Comparison of ENCODE assay signal across 26 mouse cellular contexts in the genomic region with DNA sequence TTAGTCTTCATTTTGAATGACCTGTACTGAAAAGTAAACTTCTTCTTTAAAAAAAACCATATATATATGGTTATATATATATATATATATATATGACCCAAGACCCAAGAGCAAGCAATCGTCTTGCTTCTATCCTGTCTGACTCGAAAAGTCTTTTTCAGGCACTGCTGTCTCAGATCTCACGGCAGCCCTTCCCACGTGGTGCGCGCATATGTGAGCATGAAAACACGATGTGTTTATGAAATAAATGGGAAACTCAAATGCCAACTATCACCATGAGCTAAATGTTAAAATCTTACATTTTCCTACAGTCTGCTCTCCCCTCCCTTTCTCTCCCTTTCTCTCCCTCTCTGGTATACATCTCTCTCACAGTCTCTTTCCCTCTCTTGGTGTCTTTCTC.
DNase-seq lines count a peak whose midpoint lies in the region; ATAC-seq lines count a peak whose summit lies in the region.
"Had no signal": no experiment of that assay in that cellular context is flagged by ENCODE, and none has a peak within 500 bp of the region (broad histone marks: within the 10 kb centered on the region; RNA-seq: fewer than 3 reads in every experiment).

No protein-coding gene starts in this region.

- no peaks in the 10 kb centered on the region for H3K27me3 ChIP-seq in forebrain, embryonic 13.5 days
- H3K27me3 ChIP-seq in forebrain, embryonic 15.5 days: no peaks in the 10 kb centered on the region
- H3K27me3 ChIP-seq: embryonic facial prominence, embryonic 15.5 days; heart, embryonic 15.5 days; hindbrain, embryonic 13.5 days had no signal

- H3K4me3 ChIP-seq in forebrain, embryonic 13.5 days: no peak overlapping the region
- H3K4me3 ChIP-seq in forebrain, embryonic 15.5 days: no peak overlapping the region
- H3K4me3 ChIP-seq: embryonic facial prominence, embryonic 15.5 days; erythroblast, embryonic 14.5 days; forebrain, embryonic 10.5 days; heart, adult 2 months; heart, embryonic 15.5 days; hindbrain, embryonic 13.5 days had no signal

- no peak overlapping the region for H3K4me2 ChIP-seq in forebrain, embryonic 13.5 days
- no peak overlapping the region for H3K4me2 ChIP-seq in forebrain, embryonic 15.5 days (replicated peaks)
- H3K4me2 ChIP-seq: embryonic facial prominence, embryonic 15.5 days; heart, embryonic 11.5 days; heart, embryonic 15.5 days; hindbrain, embryonic 13.5 days had no signal

- WGBS in forebrain, embryonic 13.5 days: 83% methylated on average over 7 of the region's 7 CpGs
- 75% methylated on average over 7 of the region's 7 CpGs for WGBS in forebrain, embryonic 15.5 days

- peak; percentile 17; the same call in 1 of the 2 replicates for ATAC-seq in forebrain, embryonic 13.5 days
- ATAC-seq in forebrain, embryonic 15.5 days (replicated peaks): no peak
- ATAC-seq in inflammation-experienced regulatory T-cells, adult 6 months: no peak
- ATAC-seq: CD4-positive, CD25-positive, alpha-beta regulatory T cell, adult 4 months; hindbrain, postnatal 0 days had no signal

- H3K4me1 ChIP-seq in forebrain, embryonic 13.5 days: no peaks in the 10 kb centered on the region
- H3K4me1 ChIP-seq in forebrain, embryonic 15.5 days: peaks cover 6% of the 10 kb centered on the region; the same call in 1 of the 2 replicates
- H3K4me1 ChIP-seq: embryonic facial prominence, embryonic 15.5 days; forebrain, embryonic 10.5 days; heart, embryonic 15.5 days had no signal

- H3K27ac ChIP-seq in forebrain, embryonic 13.5 days: no peak overlapping the region
- H3K27ac ChIP-seq in forebrain, embryonic 15.5 days (replicated peaks): no peak overlapping the region
- H3K27ac ChIP-seq: embryonic facial prominence, embryonic 15.5 days; forebrain, embryonic 10.5 days; heart, adult 2 months; heart, embryonic 15.5 days; hindbrain, embryonic 13.5 days; hindbrain, postnatal 0 days had no signal

- H3K9me3 ChIP-seq in forebrain, embryonic 13.5 days (replicated peaks): no peaks in the 10 kb centered on the region
- H3K9me3 ChIP-seq in forebrain, embryonic 15.5 days: no peaks in the 10 kb centered on the region
- H3K9me3 ChIP-seq: embryonic facial prominence, embryonic 15.5 days; forebrain, embryonic 10.5 days; heart, embryonic 15.5 days; hindbrain, embryonic 13.5 days had no signal

- no peaks in the 10 kb centered on the region for H3K36me3 ChIP-seq in forebrain, embryonic 13.5 days (ENCODE audit: poor library complexity, severe bottlenecking)
- H3K36me3 ChIP-seq in forebrain, embryonic 15.5 days: no peaks in the 10 kb centered on the region
- H3K36me3 ChIP-seq: embryonic facial prominence, embryonic 15.5 days; forebrain, embryonic 10.5 days; G1E; heart, embryonic 15.5 days; hindbrain, embryonic 13.5 days had no signal

- H3K9ac ChIP-seq in forebrain, embryonic 13.5 days: no peak overlapping the region
- H3K9ac ChIP-seq in forebrain, embryonic 15.5 days (replicated peaks): no peak overlapping the region
- H3K9ac ChIP-seq: embryonic facial prominence, embryonic 15.5 days; heart, embryonic 15.5 days; hindbrain, embryonic 13.5 days had no signal

- peak; percentile 36 for DNase-seq in layer of hippocampus, adult 9-11 months
- DNase-seq in layer of hippocampus, postnatal 25 days (ENCODE audit: extremely low spot score in 1 of 2, low spot score in 1 of 2): no peak
- peak; percentile 49 for DNase-seq in brain, adult 2 months (ENCODE audit: low read depth, low spot score)
- DNase-seq in right cerebral cortex, postnatal 4 days: peak; percentile 15
- DNase-seq: adrenal gland, adult 8-10 months; adrenal gland, postnatal 36 days; B cell, adult 2 months; cerebellum, adult 11 months; cerebellum, adult 8-10 months; cerebellum, postnatal 14 days; embryo, embryonic 11 days; gastrocnemius, postnatal 14 days; heart, adult 2 months; heart, postnatal 14 days had no signal

Comparison
In these comparisons a context has a peak if more than half of its experiments do, and no peak if none do; other contexts are left out.
1. DNase-seq: peak in layer of hippocampus, adult 9-11 months (single experiment), brain, adult 2 months (single experiment) and right cerebral cortex, postnatal 4 days (single experiment); none in layer of hippocampus, postnatal 25 days (0 of 2).